Mouse (Mus musculus) T-helper 2 cell (primary cell): ENCODE measurements around the gene Bank1.
"Not testable (repeated sequence)": the region's sequence is repeated elsewhere in the genome, so short reads cannot be mapped to it uniquely, and the experiment has no call there.

Experiments
- in situ Hi-C: fragments of 300-600 bp; cut with MboI, MseI; formaldehyde crosslinking; loops from one replicate; pipeline ENCODE4 v1.15.1; 2025; ENCODE audit warnings: high pct_unique_total_duplicates

Gene Bank1

GRCm38 (mm10) chr3:136325783-136326182 is at the start of gene Bank1:
TSS of gene Bank1 (minus strand) at chr3:136326066.
- in situ Hi-C loops: no loop called here

- in situ Hi-C loops: loop anchor here (10.0 kb wide), 1 partner anchor 1265 kb away; no protein-coding TSS in a partner anchor
Observed at GRCm38 (mm10) chr3:136369916-136370315, 44.0 kb upstream of the Bank1 start.

GRCm38 (mm10) chr3:136369466-136369865 is 43.6 kb upstream of the Bank1 start:
- in situ Hi-C loops: no loop called here

GRCm38 (mm10) chr3:136368505-136368999 is 42.7 kb upstream of the Bank1 start:
- in situ Hi-C loops: no loop called here

- in situ Hi-C loops: no loop called here
Observed at GRCm38 (mm10) chr3:136349690-136350089, 23.8 kb upstream of the Bank1 start.

GRCm38 (mm10) chr3:136348611-136349010 is 22.7 kb upstream of the Bank1 start:
- in situ Hi-C loops: no loop called here

- in situ Hi-C loops: no loop called here
Observed at GRCm38 (mm10) chr3:136347277-136347676, 21.4 kb upstream of the Bank1 start.

GRCm38 (mm10) chr3:136341911-136342310 is 16.0 kb upstream of the Bank1 start:
- in situ Hi-C loops: no loop called here

- in situ Hi-C loops: no loop called here
Observed at GRCm38 (mm10) chr3:136339896-136340295, 14.0 kb upstream of the Bank1 start.

GRCm38 (mm10) chr3:136331135-136331534 is 5.3 kb upstream of the Bank1 start:
- in situ Hi-C loops: no loop called here

- in situ Hi-C loops: no loop called here
Observed at GRCm38 (mm10) chr3:136330043-136330442, 4.2 kb upstream of the Bank1 start.

- in situ Hi-C loops: no loop called here
Observed at GRCm38 (mm10) chr3:136329133-136329532, 3.3 kb upstream of the Bank1 start.

GRCm38 (mm10) chr3:136324716-136325115 is 1.1 kb downstream of the Bank1 start:
- in situ Hi-C loops: not testable (repeated sequence)

- in situ Hi-C loops: no loop called here
Observed at GRCm38 (mm10) chr3:136321936-136322335, 3.9 kb downstream of the Bank1 start.

GRCm38 (mm10) chr3:136308487-136308886 is 17.4 kb downstream of the Bank1 start:
- in situ Hi-C loops: no loop called here

GRCm38 (mm10) chr3:136306564-136307158 is 19.2 kb downstream of the Bank1 start:
- in situ Hi-C loops: no loop called here

- in situ Hi-C loops: no loop called here
Observed at GRCm38 (mm10) chr3:136302541-136302940, 23.3 kb downstream of the Bank1 start.

GRCm38 (mm10) chr3:136300810-136301209 is 25.1 kb downstream of the Bank1 start:
- in situ Hi-C loops: not testable (repeated sequence)

- in situ Hi-C loops: no loop called here
Observed at GRCm38 (mm10) chr3:136297355-136297754, 28.5 kb downstream of the Bank1 start.

GRCm38 (mm10) chr3:136295250-136295649 is 30.6 kb downstream of the Bank1 start:
- in situ Hi-C loops: no loop called here

GRCm38 (mm10) chr3:136287883-136288282 is 38.0 kb downstream of the Bank1 start:
- in situ Hi-C loops: no loop called here

GRCm38 (mm10) chr3:136264969-136265595 is 60.8 kb downstream of the Bank1 start:
- in situ Hi-C loops: no loop called here

- in situ Hi-C loops: no loop called here
Observed at GRCm38 (mm10) chr3:136257761-136258160, 68.1 kb downstream of the Bank1 start.
